Mouse (Mus musculus) heart, adult 2 months (tissue): ENCODE data around the gene Fbln1. TPM values are rescaled to one million over a fixed set of nuclear protein-coding genes. Genes with fewer than 3 reads are reported as not detected.

Source experiments
- DNase-seq, 2 experiments: peaks; one replicate each; pipeline ENCODE4 v3.0.0; 2021
- H3K27ac ChIP-seq: fragments of 200-600 bp; 2 replicates; pipeline ENCODE4 v1.8.1; 2022
- H3K27me3 ChIP-seq: fragments of 200-500 bp; 2 replicates; pipeline ENCODE4 v1.6.1; 2012; ENCODE audit warnings: mild to moderate bottlenecking, low read length, inconsistent platforms, mixed read lengths; ENCODE audit not compliant: control insufficient read depth, insufficient read depth
- H3K36me3 ChIP-seq: fragments of 200-500 bp; 2 replicates; pipeline ENCODE4 v1.6.1; 2012; ENCODE audit warnings: low read length, inconsistent platforms; ENCODE audit not compliant: control insufficient read depth, insufficient read depth
- H3K4me1 ChIP-seq: fragments of 200-500 bp; 2 replicates; pipeline ENCODE4 v1.6.1; 2011; ENCODE audit warnings: low read length; ENCODE audit not compliant: control insufficient read depth, insufficient read depth
- H3K4me3 ChIP-seq: fragments of 200-600 bp; 2 replicates; pipeline ENCODE4 v1.8.1; 2022
- H3K79me2 ChIP-seq: fragments of 200-500 bp; replicated peaks from 2 replicates; pipeline ENCODE4 v1.6.1; 2012; ENCODE audit warnings: mild to moderate bottlenecking, inconsistent platforms, low read length, moderate library complexity, mixed read lengths; ENCODE audit not compliant: control insufficient read depth, insufficient read depth
- H3K9ac ChIP-seq: fragments of 200-500 bp; 2 replicates; pipeline ENCODE4 v1.6.1; 2012; ENCODE audit warnings: low read depth, mild to moderate bottlenecking, control low read depth, inconsistent platforms, low read length, mixed read lengths
- CTCF ChIP-seq: fragments of 200-600 bp; IDR thresholded peaks from 2 replicates; pipeline ENCODE4 v1.8.1; 2022; ENCODE audit warnings: antibody characterized with exemption, mild to moderate bottlenecking, moderate library complexity
- EP300 ChIP-seq: fragments of 200-500 bp; IDR thresholded peaks from 2 replicates; pipeline ENCODE4 v1.6.1; 2011; ENCODE audit warnings: low read depth, low read length, control low read depth; ENCODE audit not compliant: insufficient read depth
- POLR2A ChIP-seq: fragments of 200-500 bp; IDR thresholded peaks from 2 replicates; pipeline ENCODE4 v1.6.1; 2011; ENCODE audit warnings: mild to moderate bottlenecking, low read depth, low read length, control low read depth; ENCODE audit not compliant: insufficient read depth
- WGBS: fragments of 180-500 bp; shearing (Covaris S2); methylation state at CpG from one replicate; pipeline ENCODE4 v1.1.7; 2018; 5-methylcytosine and 5-hydroxymethylcytosine counted together
- intact Hi-C: fragments of 180-260 bp; cut with DNase I; formaldehyde crosslinking; loops from one replicate; pipeline ENCODE4 v1.15.1; 2025
- polyA plus RNA-seq: library from polyadenylated mRNA; depleted of rRNA; stranded (reverse); fragments of >200 nt; gene quantifications from 2 replicates; pipeline ENCODE4 v1.2.3, GENCODE M21; 2012
- total RNA-seq, 2 experiments: library from RNA; stranded (reverse); gene quantifications; 2 replicates each; pipeline ENCODE4 v1.2.3; 2021

Gene Fbln1
- total and polyA plus RNA-seq, 3 experiments = 88.9 to 174 (median 96.1) TPM

DNA sequence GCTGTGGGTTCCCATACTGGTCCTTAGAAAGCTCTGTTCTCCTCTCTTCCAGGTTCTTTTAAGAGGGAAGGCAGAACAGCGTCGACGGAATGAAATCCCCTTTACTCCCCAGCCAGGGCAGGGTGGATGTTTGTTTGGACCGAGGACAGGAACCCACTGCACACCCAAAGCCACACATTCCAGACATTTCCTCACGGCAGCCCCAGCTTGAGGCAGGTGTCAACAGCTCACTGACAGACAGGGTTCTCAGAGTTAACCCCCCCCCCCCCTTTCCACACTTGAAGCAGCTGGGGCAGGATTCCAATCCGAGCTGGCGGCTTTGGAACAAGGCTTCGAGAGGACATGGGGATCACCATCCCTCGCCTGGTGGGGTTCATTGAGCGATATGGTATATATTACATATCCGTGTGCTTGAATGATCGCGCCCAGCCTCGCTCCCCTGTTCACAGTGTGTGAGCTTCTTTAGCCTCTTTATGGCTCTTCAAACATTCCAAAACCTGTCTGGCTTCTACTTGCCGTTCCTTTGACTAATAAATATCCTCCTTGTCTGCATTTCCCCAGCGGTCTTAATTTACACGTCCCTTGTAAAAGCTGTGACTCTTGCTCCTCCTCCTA lies 92.5 kb downstream of the Fbln1 start:
- Histone ChIP-seq H3K4me3 (no peak overlapping the region), H3K9ac (no peak overlapping the region), H3K27me3 (no peaks in the 10 kb centered on the region), H3K27ac (no peak overlapping the region), H3K79me2 (no peaks in the 10 kb centered on the region), H3K36me3 (no peaks in the 10 kb centered on the region), H3K4me1 (no peaks in the 10 kb centered on the region)
- intact Hi-C loops = no loop called here
- WGBS = 37% methylated on average over 17 of the region's 17 CpGs
- no peak for DNase-seq
- TF ChIP-seq POLR2A = no peak
- no peak for TF ChIP-seq EP300
- TF ChIP-seq CTCF = no peak

DNA sequence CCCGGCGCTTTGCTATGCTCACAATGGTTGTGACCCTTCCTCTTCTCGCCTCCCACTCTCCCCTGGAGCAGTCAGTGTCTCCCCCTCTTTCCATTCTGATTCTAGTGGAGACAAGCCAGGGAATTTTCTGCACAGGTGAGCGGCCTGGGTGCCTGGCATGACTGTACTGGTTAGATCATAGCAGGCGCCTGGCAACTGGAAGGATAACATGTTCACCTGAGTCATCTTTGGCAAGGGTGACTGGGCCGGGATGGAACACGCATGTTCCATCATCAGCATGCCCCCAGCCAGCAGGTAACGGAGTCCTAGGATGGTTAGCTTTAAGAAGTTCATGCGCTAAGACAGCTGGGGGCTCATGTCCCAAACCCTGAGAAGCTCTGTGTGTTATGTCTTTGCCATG lies 93.2 kb downstream of the Fbln1 start:
- H3K27ac ChIP-seq = no peak overlapping the region
- 88% methylated on average over 9 of the region's 9 CpGs for WGBS
- no peaks in the 10 kb centered on the region for H3K36me3 ChIP-seq
- intact Hi-C loops = no loop called here
- no peaks in the 10 kb centered on the region for H3K27me3 ChIP-seq
- no peak for DNase-seq
- TF ChIP-seq EP300 (no peak), POLR2A (no peak), CTCF (no peak)
- no peaks in the 10 kb centered on the region for H3K4me1 ChIP-seq
- no peak overlapping the region for H3K4me3 ChIP-seq
- no peaks in the 10 kb centered on the region for H3K79me2 ChIP-seq
- no peak overlapping the region for H3K9ac ChIP-seq

DNA sequence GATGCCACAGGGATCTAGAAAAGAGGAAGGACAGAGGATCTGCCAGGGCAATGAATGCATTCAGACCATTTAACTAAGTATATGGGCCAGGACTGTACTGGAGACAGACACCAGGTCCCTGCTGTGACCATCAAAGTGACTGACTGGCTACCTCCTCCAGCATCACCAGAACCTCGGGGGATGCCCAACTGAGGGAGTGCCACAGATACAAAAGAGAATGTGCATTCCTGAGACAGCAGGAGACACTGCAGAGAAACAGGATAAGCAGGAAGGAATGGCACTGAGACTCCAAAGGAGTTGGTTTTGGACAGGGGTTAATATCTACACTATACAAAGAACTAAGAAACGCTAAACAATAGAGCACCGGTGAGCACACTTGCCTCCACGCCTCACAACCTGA lies 97.5 kb downstream of the Fbln1 start:
- 79% methylated on average over 4 of the region's 4 CpGs for WGBS
- H3K27me3 ChIP-seq = no peaks in the 10 kb centered on the region
- H3K9ac ChIP-seq = no peak overlapping the region
- no peak overlapping the region for H3K27ac ChIP-seq
- intact Hi-C loops = no loop called here
- no peaks in the 10 kb centered on the region for H3K36me3 ChIP-seq
- no peaks in the 10 kb centered on the region for H3K79me2 ChIP-seq
- H3K4me1 ChIP-seq = no peaks in the 10 kb centered on the region
- H3K4me3 ChIP-seq = no peak overlapping the region
- TF ChIP-seq EP300 (no peak), POLR2A (no peak), CTCF (no peak)
- no peak for DNase-seq

- intact Hi-C loops = no loop called here
- Histone ChIP-seq H3K27me3 (no peaks in the 10 kb centered on the region), H3K4me1 (no peaks in the 10 kb centered on the region), H3K36me3 (no peaks in the 10 kb centered on the region), H3K4me3 (no peak overlapping the region), H3K27ac (no peak overlapping the region), H3K9ac (no peak overlapping the region), H3K79me2 (no peaks in the 10 kb centered on the region)
- 88% methylated on average over 4 of the region's 4 CpGs for WGBS
- DNase-seq = no peak
- TF ChIP-seq EP300 = no peak
Measured at GRCm38 (mm10) chr15:85303976-85304375, 98.2 kb downstream of the Fbln1 start.

- WGBS = 90% methylated on average over 2 of the region's 2 CpGs
- Histone ChIP-seq H3K79me2 (no peaks in the 10 kb centered on the region), H3K4me1 (no peaks in the 10 kb centered on the region), H3K9ac (no peak overlapping the region), H3K27ac (no peak overlapping the region), H3K36me3 (no peaks in the 10 kb centered on the region), H3K27me3 (no peaks in the 10 kb centered on the region), H3K4me3 (no peak overlapping the region)
- intact Hi-C loops = no loop called here
- DNase-seq = no peak
- TF ChIP-seq POLR2A (no peak), EP300 (no peak), CTCF (no peak)
Measured at GRCm38 (mm10) chr15:85307061-85307660, 101.4 kb downstream of the Fbln1 start.

GRCm38 (mm10) chr15:85311058-85311657 lies 105.4 kb downstream of the Fbln1 start:
- DNase-seq = no peak
- Histone ChIP-seq H3K4me3 (no peak overlapping the region), H3K36me3 (no peaks in the 10 kb centered on the region), H3K27ac (no peak overlapping the region), H3K9ac (no peak overlapping the region), H3K79me2 (no peaks in the 10 kb centered on the region), H3K27me3 (no peaks in the 10 kb centered on the region), H3K4me1 (no peaks in the 10 kb centered on the region)
- TF ChIP-seq EP300 (no peak), CTCF (no peak), POLR2A (no peak)
- intact Hi-C loops = loop anchor here (10.0 kb wide), 1 partner anchor 414 kb away; no protein-coding TSS in a partner anchor
- WGBS = 72% methylated on average over 10 of the region's 10 CpGs
